ENCODE assay signal across 20 mouse cellular contexts in genomic region chr2:166270007-166270406, GRCm38 (mm10).
DNase-seq lines count a peak whose midpoint lies in the region; ATAC-seq lines count a peak whose summit lies in the region.
"Had no signal": no experiment of that assay in that cellular context is flagged by ENCODE, and none has a peak within 500 bp of the region (broad histone marks: within the 10 kb centered on the region; RNA-seq: fewer than 3 reads in every experiment).

No protein-coding gene starts in this region.

- H3K27me3 ChIP-seq in embryonic facial prominence, embryonic 10.5 days (replicated peaks; ENCODE audit: low read depth, poor library complexity, severe bottlenecking): 0 out of 2 replicates have a peak, but pooled peaks cover 7% of the 10 kb centered on the region
- H3K27me3 ChIP-seq: forebrain, embryonic 13.5 days had no signal

- peak; percentile 79 for DNase-seq in heart, adult 11 months
- no peak for DNase-seq in heart, postnatal 10 days
- no peak for DNase-seq in embryonic facial prominence, embryonic 10.5 days (ENCODE audit: low spot score)
- no peak for DNase-seq in right cerebral cortex, postnatal 10 days (ENCODE audit: low spot score in 2 of 2)
- no peak for DNase-seq in adrenal gland, adult 18-20 months (ENCODE audit: low spot score in 2 of 2)
- no peak for DNase-seq in spleen, postnatal 14 days (ENCODE audit: low spot score in 2 of 2)
- DNase-seq: adrenal gland, adult 8-10 months; adrenal gland, postnatal 25 days; cerebellum, adult 11 months; cerebellum, adult 18-20 months; cerebellum, adult 8-10 months; cerebellum, adult 9-11 months; cerebellum, postnatal 14 days; cerebellum, postnatal 36 days; embryo, embryonic 11 days; forebrain, postnatal 0 days had no signal

- no peaks in the 10 kb centered on the region for H3K36me3 ChIP-seq in embryonic facial prominence, embryonic 10.5 days (replicated peaks)
- H3K36me3 ChIP-seq: embryonic facial prominence, embryonic 12.5 days had no signal

- 86% methylated on average over 6 of the region's 6 CpGs for WGBS in embryonic facial prominence, embryonic 10.5 days

- H3K4me1 ChIP-seq in embryonic facial prominence, embryonic 10.5 days: peaks cover 53% of the 10 kb centered on the region

- no peaks in the 10 kb centered on the region for H3K9me3 ChIP-seq in embryonic facial prominence, embryonic 10.5 days
- H3K9me3 ChIP-seq: embryonic facial prominence, embryonic 12.5 days; forebrain, embryonic 13.5 days had no signal

- peak overlapping the region; percentile 42; the same call in 1 of the 2 replicates for H3K27ac ChIP-seq in embryonic facial prominence, embryonic 10.5 days (replicated peaks)
- H3K27ac ChIP-seq: embryonic facial prominence, embryonic 12.5 days; forebrain, embryonic 13.5 days had no signal

- peak; percentile 78 for ATAC-seq in granulocyte monocyte progenitor cell, adult 5-6 weeks (replicated peaks; ENCODE audit: poor library complexity, severe bottlenecking)
- peak; percentile 56 for ATAC-seq in megakaryocyte, adult 5-6 weeks (ENCODE audit: poor library complexity, severe bottlenecking)
- ATAC-seq: forebrain, embryonic 13.5 days; forebrain, postnatal 0 days had no signal

- intact Hi-C loops in heart, postnatal 10 days (cut with DNase I): no loop called here

- no peak overlapping the region for H3K4me3 ChIP-seq in embryonic facial prominence, embryonic 10.5 days
- H3K4me3 ChIP-seq: embryonic facial prominence, embryonic 12.5 days; forebrain, embryonic 13.5 days had no signal
